Mouse (Mus musculus) stomach, embryonic 14.5 days (tissue): ENCODE data around the gene Mybph. TPM values are rescaled to one million over a fixed set of nuclear protein-coding genes. Genes with fewer than 3 reads are reported as not detected.

Source experiments
- ATAC-seq: fragments of 200-750 bp; cut with Nextera tagmentation; 2 replicates; pipeline ENCODE4 v1.8.0; 2017; ENCODE audit warnings: low read depth, moderate TSS enrichment; ENCODE audit not compliant: insufficient number of reproducible peaks, insufficient read depth, low FRiP score
- H3K27ac ChIP-seq: fragments of 300-500 bp; sonication (generic); 2 replicates; pipeline ENCODE4 v1.5.1; 2014; ENCODE audit warnings: mild to moderate bottlenecking, low read length, moderate library complexity, mixed read lengths
- H3K27me3 ChIP-seq: fragments of 300-500 bp; sonication (generic); 2 replicates; pipeline ENCODE4 v1.6.1; 2014; ENCODE audit warnings: low read length, control low read depth, mixed read lengths; ENCODE audit not compliant: control insufficient read depth, insufficient read depth
- H3K36me3 ChIP-seq: fragments of 300-500 bp; sonication (generic); 2 replicates; pipeline ENCODE4 v1.6.1; 2014; ENCODE audit warnings: mild to moderate bottlenecking, control low read depth, low read length, moderate library complexity, mixed read lengths; ENCODE audit not compliant: control insufficient read depth, insufficient read depth
- H3K4me1 ChIP-seq: fragments of 300-500 bp; sonication (generic); 2 replicates; pipeline ENCODE4 v1.6.1; 2014; ENCODE audit warnings: low read length, control low read depth, mixed read lengths; ENCODE audit not compliant: control insufficient read depth, insufficient read depth
- H3K4me2 ChIP-seq: fragments of 300-500 bp; sonication (generic); replicated peaks from 2 replicates; pipeline ENCODE4 v1.6.1; 2014; ENCODE audit warnings: low read depth, low read length, control low read depth
- H3K4me3 ChIP-seq: fragments of 300-500 bp; sonication (generic); 2 replicates; pipeline ENCODE4 v1.5.1; 2014; ENCODE audit warnings: low read depth, low read length, control low read depth
- H3K9ac ChIP-seq: fragments of 300-500 bp; sonication (generic); replicated peaks from 2 replicates; pipeline ENCODE4 v1.6.1; 2014; ENCODE audit warnings: low read depth, mild to moderate bottlenecking, control low read depth, low read length, moderate library complexity, mixed read lengths
- H3K9me3 ChIP-seq: fragments of 300-500 bp; sonication (generic); 2 replicates; pipeline ENCODE4 v1.6.1; 2016; ENCODE audit warnings: low read depth, low read length, control low read depth; ENCODE audit not compliant: control insufficient read depth
- WGBS: fragments of 180-500 bp; shearing (Covaris S2); extraction: QIAGEN DNeasy Blood & Tissue Kit; methylation state at CpG from one replicate; pipeline ENCODE4 v1.1.7; 2014; 5-methylcytosine and 5-hydroxymethylcytosine counted together
- polyA plus RNA-seq: library from polyadenylated mRNA; unstranded; fragments of >200 nt; fragmentation: Nextera tagmentation; extraction: Ambion mirVana; gene quantifications from 2 replicates; pipeline ENCODE4 v1.2.1, GENCODE M21; 2014

The Mybph gene
- polyA plus RNA-seq, 1 experiment from 2014 or later: not detected

- Histone ChIP-seq H3K4me1 (no peaks in the 10 kb centered on the region), H3K27me3 (no peaks in the 10 kb centered on the region), H3K9me3 (no peaks in the 10 kb centered on the region), H3K4me2 (no peak overlapping the region), H3K36me3 (no peaks in the 10 kb centered on the region), H3K27ac (no peak overlapping the region), H3K9ac (no peak overlapping the region), H3K4me3 (no peak overlapping the region)
- no peak for ATAC-seq
- WGBS: 77% methylated on average over 8 of the region's 8 CpGs
Observed at GRCm38 (mm10) chr1:134168985-134169697, 24.1 kb upstream of the Mybph start.

- 54% methylated on average over 7 of the region's 7 CpGs for WGBS
- no peak overlapping the region for H3K4me3 ChIP-seq
- H3K9ac ChIP-seq: no peak overlapping the region
- no peaks in the 10 kb centered on the region for H3K4me1 ChIP-seq
- H3K9me3 ChIP-seq: no peaks in the 10 kb centered on the region
- no peak overlapping the region for H3K4me2 ChIP-seq
- H3K36me3 ChIP-seq: no peaks in the 10 kb centered on the region
- no peak for ATAC-seq
- H3K27ac ChIP-seq: no peak overlapping the region
- H3K27me3 ChIP-seq: no peaks in the 10 kb centered on the region
Observed at GRCm38 (mm10) chr1:134173081-134173480, 20.2 kb upstream of the Mybph start.

- no peak for ATAC-seq
- Histone ChIP-seq H3K9ac (no peak overlapping the region), H3K27ac (no peak overlapping the region), H3K36me3 (no peaks in the 10 kb centered on the region), H3K4me1 (0 out of 2 replicates have a peak, but pooled peaks cover 2% of the 10 kb centered on the region), H3K4me2 (no peak overlapping the region), H3K4me3 (no peak overlapping the region), H3K27me3 (no peaks in the 10 kb centered on the region), H3K9me3 (no peaks in the 10 kb centered on the region)
- 81% methylated on average over 5 of the region's 5 CpGs for WGBS
Observed at GRCm38 (mm10) chr1:134177976-134178375, 15.3 kb upstream of the Mybph start.

DNA sequence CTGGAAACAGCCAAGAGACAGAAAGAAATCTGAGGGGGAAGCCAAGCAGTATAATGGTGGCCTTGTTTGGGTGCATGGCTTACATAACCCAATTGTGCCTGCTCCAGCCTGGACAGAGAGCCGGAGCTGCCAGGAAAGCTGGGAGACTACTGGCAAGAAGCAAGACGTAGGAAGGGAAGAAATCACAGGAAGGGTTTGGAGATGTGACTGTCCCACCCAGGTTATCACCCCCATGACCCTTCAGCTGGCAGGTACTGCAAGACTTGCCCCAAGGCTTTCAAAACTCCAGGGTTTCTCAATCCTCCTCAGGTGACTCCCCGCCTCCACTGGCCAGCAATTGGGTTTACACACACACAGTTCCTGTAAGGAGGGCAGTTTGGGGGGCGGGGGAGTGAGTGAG lies 11.2 kb upstream of the Mybph start, which contains the start of gene Chil1:
Chil1 (plus strand) TSS at position 152 of the 400 bp plus-strand sequence.
- Histone ChIP-seq H3K27ac (no peak within 1 kb of the TSS), H3K4me3 (no peak within 1 kb of the TSS), H3K4me1 (0 out of 2 replicates have a peak, but pooled peaks cover 2% of the 10 kb centered on the region), H3K36me3 (no peaks in the 10 kb centered on the region), H3K4me2 (no peak within 1 kb of the TSS), H3K9ac (no peak within 1 kb of the TSS), H3K9me3 (no peaks in the 10 kb centered on the region), H3K27me3 (no peaks in the 10 kb centered on the region)
- 58% methylated on average over 4 of the region's 4 CpGs for WGBS
- no peak for ATAC-seq

- H3K9me3 ChIP-seq: no peaks in the 10 kb centered on the region
- 91% methylated on average over 4 of the region's 4 CpGs for WGBS
- no peak overlapping the region for H3K4me2 ChIP-seq
- no peak overlapping the region for H3K27ac ChIP-seq
- ATAC-seq: no peak
- 0 out of 2 replicates have a peak, but pooled peaks cover 2% of the 10 kb centered on the region for H3K4me1 ChIP-seq
- H3K27me3 ChIP-seq: no peaks in the 10 kb centered on the region
- H3K36me3 ChIP-seq: no peaks in the 10 kb centered on the region
- H3K9ac ChIP-seq: no peak overlapping the region
- H3K4me3 ChIP-seq: no peak overlapping the region
Observed at GRCm38 (mm10) chr1:134184089-134184488, 9.2 kb upstream of the Mybph start.

- no peaks in the 10 kb centered on the region for H3K27me3 ChIP-seq
- WGBS: 78% methylated on average over 5 of the region's 5 CpGs
Observed at GRCm38 (mm10) chr1:134188217-134188616, 5.0 kb upstream of the Mybph start.

GRCm38 (mm10) chr1:134188989-134189729 lies 4.1 kb upstream of the Mybph start:
- H3K4me3 ChIP-seq: no peak overlapping the region
- no peaks in the 10 kb centered on the region for H3K36me3 ChIP-seq
- H3K4me2 ChIP-seq: no peak overlapping the region
- H3K27me3 ChIP-seq: no peaks in the 10 kb centered on the region
- no peak overlapping the region for H3K27ac ChIP-seq
- 0 out of 2 replicates have a peak, but pooled peaks cover 6% of the 10 kb centered on the region for H3K4me1 ChIP-seq
- ATAC-seq: no peak
- 27% methylated on average over 12 of the region's 12 CpGs for WGBS
- no peak overlapping the region for H3K9ac ChIP-seq
- H3K9me3 ChIP-seq: no peaks in the 10 kb centered on the region

More at GRCm38 (mm10) chr1:134188217-134188616, 5.0 kb upstream of the Mybph start:
- Histone ChIP-seq H3K27ac (no peak overlapping the region), H3K9me3 (no peaks in the 10 kb centered on the region), H3K36me3 (no peaks in the 10 kb centered on the region), H3K4me1 (0 out of 2 replicates have a peak, but pooled peaks cover 4% of the 10 kb centered on the region), H3K4me2 (no peak overlapping the region), H3K4me3 (no peak overlapping the region), H3K9ac (no peak overlapping the region)
- no peak for ATAC-seq

GRCm38 (mm10) chr1:134191192-134191591 lies 2.1 kb upstream of the Mybph start:
- Histone ChIP-seq H3K27me3 (no peaks in the 10 kb centered on the region), H3K9ac (no peak overlapping the region), H3K4me3 (no peak overlapping the region), H3K36me3 (no peaks in the 10 kb centered on the region), H3K4me1 (peaks cover 16% of the 10 kb centered on the region; the same call in 1 of the 2 replicates), H3K4me2 (no peak overlapping the region), H3K27ac (no peak overlapping the region), H3K9me3 (no peaks in the 10 kb centered on the region)
- no peak for ATAC-seq
- WGBS: 89% methylated on average over 5 of the region's 5 CpGs
